Mouse (Mus musculus) limb, embryonic 10.5 days (tissue): ENCODE measurements around the gene Stau1. TPM values are rescaled to one million over a fixed set of nuclear protein-coding genes. Genes with fewer than 3 reads are reported as not detected.

Source experiments
- DNase-seq: peaks from one replicate; pipeline ENCODE4 v3.0.0-alpha.2; 2017; ENCODE audit warnings: low spot score
- H3K27ac ChIP-seq: fragments of 300-500 bp; sonication (generic); 2 replicates; pipeline ENCODE4 v1.5.1; 2016; ENCODE audit warnings: mild to moderate bottlenecking
- H3K27me3 ChIP-seq: fragments of 300-500 bp; sonication (generic); 2 replicates; pipeline ENCODE4 v1.6.1; 2016; ENCODE audit warnings: low read depth, mild to moderate bottlenecking; ENCODE audit not compliant: poor library complexity, severe bottlenecking
- H3K36me3 ChIP-seq: fragments of 300-500 bp; sonication (generic); 2 replicates; pipeline ENCODE4 v1.6.1; 2016; ENCODE audit warnings: mild to moderate bottlenecking, moderate library complexity
- H3K4me1 ChIP-seq: fragments of 300-500 bp; sonication (generic); 2 replicates; pipeline ENCODE4 v1.6.1; 2016
- H3K4me3 ChIP-seq: fragments of 300-500 bp; sonication (generic); 2 replicates; pipeline ENCODE4 v1.5.1; 2016; ENCODE audit warnings: mild to moderate bottlenecking, moderate library complexity
- H3K9me3 ChIP-seq: fragments of 300-500 bp; sonication (generic); replicated peaks from 2 replicates; pipeline ENCODE4 v1.6.1; 2016; ENCODE audit warnings: mild to moderate bottlenecking
- WGBS: fragments of 180-500 bp; shearing (Covaris S2); methylation state at CpG from one replicate; pipeline ENCODE4 v1.1.7; 2016; 5-methylcytosine and 5-hydroxymethylcytosine counted together
- polyA plus RNA-seq: library from polyadenylated mRNA; unstranded; fragments of >200 nt; fragmentation: Nextera tagmentation; extraction: Ambion mirVana; gene quantifications from 2 replicates; pipeline ENCODE4 v1.2.1, GENCODE M21; 2016

The Stau1 gene
- polyA plus RNA-seq = 87.9 and 98.3 TPM in 2 replicates

GRCm38 (mm10) chr2:166995796-166996532 is at the start of gene Stau1:
Gene Stau1 (minus strand): TSS chr2:166996299.
- no peaks in the 10 kb centered on the region for H3K36me3 ChIP-seq
- under 1% methylated on average over 88 of the region's 88 CpGs for WGBS
- H3K4me3 ChIP-seq = peak within 1 kb of the TSS; percentile 81
- peak within 1 kb of the TSS; percentile 97 for H3K27ac ChIP-seq
- DNase-seq = peak; percentile 97
- peaks cover 37% of the 10 kb centered on the region for H3K4me1 ChIP-seq
- H3K9me3 ChIP-seq = no peaks in the 10 kb centered on the region
- H3K27me3 ChIP-seq = no peaks in the 10 kb centered on the region

GRCm38 (mm10) chr2:167043400-167044121 is 47.5 kb upstream of the Stau1 start:
- Histone ChIP-seq H3K9me3 (no peaks in the 10 kb centered on the region), H3K36me3 (peaks cover 93% of the 10 kb centered on the region), H3K27ac (no peak overlapping the region), H3K4me1 (no peaks in the 10 kb centered on the region), H3K27me3 (no peaks in the 10 kb centered on the region), H3K4me3 (no peak overlapping the region)
- no peak for DNase-seq
- 94% methylated on average over 12 of the region's 12 CpGs for WGBS

GRCm38 (mm10) chr2:167039386-167039785 is 43.3 kb upstream of the Stau1 start:
- DNase-seq = no peak
- H3K4me3 ChIP-seq = no peak overlapping the region
- H3K4me1 ChIP-seq = no peaks in the 10 kb centered on the region
- H3K9me3 ChIP-seq = no peaks in the 10 kb centered on the region
- peaks cover 100% of the 10 kb centered on the region for H3K36me3 ChIP-seq
- H3K27ac ChIP-seq = no peak overlapping the region
- no peaks in the 10 kb centered on the region for H3K27me3 ChIP-seq
- WGBS = 80% methylated on average over 8 of the region's 8 CpGs

- Histone ChIP-seq H3K27ac (no peak overlapping the region), H3K4me3 (no peak overlapping the region), H3K4me1 (no peaks in the 10 kb centered on the region), H3K9me3 (no peaks in the 10 kb centered on the region), H3K27me3 (no peaks in the 10 kb centered on the region), H3K36me3 (peaks cover 100% of the 10 kb centered on the region)
- no peak for DNase-seq
- WGBS = 95% methylated on average over 7 of the region's 7 CpGs
Measured at GRCm38 (mm10) chr2:167038716-167039115, 42.6 kb upstream of the Stau1 start.

- Histone ChIP-seq H3K4me1 (no peaks in the 10 kb centered on the region), H3K27ac (no peak overlapping the region), H3K36me3 (peaks cover 100% of the 10 kb centered on the region), H3K4me3 (no peak overlapping the region), H3K9me3 (no peaks in the 10 kb centered on the region), H3K27me3 (no peaks in the 10 kb centered on the region)
- 89% methylated on average over 6 of the region's 6 CpGs for WGBS
- DNase-seq = no peak
Measured at GRCm38 (mm10) chr2:167038297-167038696, 42.2 kb upstream of the Stau1 start.

- Histone ChIP-seq H3K9me3 (no peaks in the 10 kb centered on the region), H3K4me1 (no peaks in the 10 kb centered on the region), H3K27ac (no peak overlapping the region), H3K27me3 (no peaks in the 10 kb centered on the region), H3K4me3 (no peak overlapping the region), H3K36me3 (peaks cover 99% of the 10 kb centered on the region)
- no peak for DNase-seq
- 95% methylated on average over 12 of the region's 12 CpGs for WGBS
Measured at GRCm38 (mm10) chr2:167037710-167038109, 41.6 kb upstream of the Stau1 start.

- no peaks in the 10 kb centered on the region for H3K9me3 ChIP-seq
- WGBS = 92% methylated on average over 4 of the region's 4 CpGs
- H3K4me3 ChIP-seq = no peak overlapping the region
- H3K27me3 ChIP-seq = no peaks in the 10 kb centered on the region
- H3K27ac ChIP-seq = no peak overlapping the region
- peaks cover 99% of the 10 kb centered on the region for H3K36me3 ChIP-seq
- H3K4me1 ChIP-seq = no peaks in the 10 kb centered on the region
- DNase-seq = no peak
Measured at GRCm38 (mm10) chr2:167030507-167030906, 34.4 kb upstream of the Stau1 start.

GRCm38 (mm10) chr2:167028553-167028952 is 32.5 kb upstream of the Stau1 start:
- Histone ChIP-seq H3K27me3 (no peaks in the 10 kb centered on the region), H3K9me3 (no peaks in the 10 kb centered on the region), H3K4me1 (no peaks in the 10 kb centered on the region), H3K27ac (no peak overlapping the region), H3K36me3 (peaks cover 98% of the 10 kb centered on the region), H3K4me3 (no peak overlapping the region)
- DNase-seq = no peak
- 93% methylated on average over 7 of the region's 7 CpGs for WGBS

GRCm38 (mm10) chr2:167019396-167019795 is 23.3 kb upstream of the Stau1 start:
- H3K9me3 ChIP-seq = no peaks in the 10 kb centered on the region

GRCm38 (mm10) chr2:167015382-167015718 is 19.3 kb upstream of the Stau1 start:
- WGBS = under 1% methylated on average over 21 of the region's 21 CpGs
- Histone ChIP-seq H3K27me3 (no peaks in the 10 kb centered on the region), H3K4me1 (peaks cover 20% of the 10 kb centered on the region), H3K27ac (peak overlapping the region; percentile 86), H3K9me3 (no peaks in the 10 kb centered on the region), H3K36me3 (peaks cover 40% of the 10 kb centered on the region), H3K4me3 (peak overlapping the region; percentile 79)
- no peak for DNase-seq

More at GRCm38 (mm10) chr2:167019396-167019795, 23.3 kb upstream of the Stau1 start:
- WGBS = 92% methylated on average over 10 of the region's 10 CpGs
- Histone ChIP-seq H3K4me1 (peaks cover 20% of the 10 kb centered on the region), H3K4me3 (no peak overlapping the region), H3K36me3 (peaks cover 78% of the 10 kb centered on the region), H3K27ac (no peak overlapping the region), H3K27me3 (no peaks in the 10 kb centered on the region)
- no peak for DNase-seq

GRCm38 (mm10) chr2:167014702-167015381 is 18.7 kb upstream of the Stau1 start, which contains the start of gene Ddx27:
Gene Ddx27 (plus strand): TSS chr2:167015193.
- peak within 1 kb of the TSS; percentile 79 for H3K4me3 ChIP-seq
- no peaks in the 10 kb centered on the region for H3K9me3 ChIP-seq
- peak within 1 kb of the TSS; percentile 86 for H3K27ac ChIP-seq
- H3K36me3 ChIP-seq = peaks cover 35% of the 10 kb centered on the region
- H3K4me1 ChIP-seq = peaks cover 20% of the 10 kb centered on the region
- 3% methylated on average over 37 of the region's 37 CpGs for WGBS
- no peaks in the 10 kb centered on the region for H3K27me3 ChIP-seq
- peak; percentile 97 for DNase-seq

GRCm38 (mm10) chr2:167010546-167010945 is 14.4 kb upstream of the Stau1 start:
- WGBS = 89% methylated on average over 3 of the region's 3 CpGs
- H3K27ac ChIP-seq = no peak overlapping the region
- H3K27me3 ChIP-seq = no peaks in the 10 kb centered on the region
- peaks cover 3% of the 10 kb centered on the region; the same call in 1 of the 2 replicates for H3K4me1 ChIP-seq
- no peak for DNase-seq
- H3K4me3 ChIP-seq = no peak overlapping the region
- H3K36me3 ChIP-seq = no peaks in the 10 kb centered on the region
- H3K9me3 ChIP-seq = no peaks in the 10 kb centered on the region

GRCm38 (mm10) chr2:167009483-167009882 is 13.4 kb upstream of the Stau1 start:
- WGBS = 82% methylated on average over 4 of the region's 4 CpGs
- no peak overlapping the region for H3K4me3 ChIP-seq
- no peak for DNase-seq
- H3K4me1 ChIP-seq = no peaks in the 10 kb centered on the region
- H3K27me3 ChIP-seq = no peaks in the 10 kb centered on the region
- no peaks in the 10 kb centered on the region for H3K36me3 ChIP-seq
- no peaks in the 10 kb centered on the region for H3K9me3 ChIP-seq
- no peak overlapping the region for H3K27ac ChIP-seq
